Mouse (Mus musculus): ENCODE data around the gene Fsd1l.

DNA sequence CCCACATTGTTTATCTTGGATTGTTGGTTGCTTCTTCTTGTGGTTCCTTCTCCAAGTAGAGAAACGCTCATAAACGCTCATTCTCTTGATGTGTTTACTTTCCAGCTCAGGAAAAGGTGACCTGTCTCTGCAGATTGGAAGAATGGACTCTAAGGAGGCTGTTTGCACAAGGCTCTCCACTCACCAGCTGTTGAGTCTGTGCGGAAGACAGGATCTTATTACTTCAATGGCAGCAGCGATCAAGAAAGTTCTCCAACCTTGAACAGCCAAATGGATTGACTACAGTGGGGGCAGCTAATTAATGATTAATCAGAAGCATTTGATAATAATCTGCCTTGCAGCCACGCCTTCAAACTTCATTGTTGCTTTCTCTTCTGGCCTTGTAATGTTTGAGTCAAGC is 9.8 kb upstream of the Fsd1l start:
- TF ChIP-seq CTCF (conservative IDR thresholded peaks at IDR 0.05; ENCODE audit: low read length) (no peak), POU5F1 (IDR thresholded peaks at IDR 0.05; ENCODE audit: borderline replicate concordance, low read length) (no peak), NANOG (IDR thresholded peaks at IDR 0.05; ENCODE audit: borderline replicate concordance, low read length) (no peak)

Measured in E14TG2a.4 (cell line).